23 mouse cellular contexts compared by ENCODE assay signal in genomic region chr6:121176731-121177098, GRCm38 (mm10). TPM values are rescaled to one million over a fixed set of nuclear protein-coding genes. Genes with fewer than 3 reads are reported as not detected.
A peak's percentile ranks its signal among the peaks of the same experiment; 100 is the strongest.
DNase-seq lines count a peak whose midpoint lies in the region; ATAC-seq and TF ChIP-seq lines count a peak whose summit lies in the region.
"Had no signal": no experiment of that assay in that cellular context is flagged by ENCODE, and none has a peak within 500 bp of the region (broad histone marks: within the 10 kb centered on the region; RNA-seq: fewer than 3 reads in every experiment).

No protein-coding gene starts in this region.

- DNase-seq in hindbrain, embryonic 14.5 days (ENCODE audit: low spot score) = no peak
- DNase-seq in hindbrain, postnatal 0 days (ENCODE audit: low spot score) = no peak
- DNase-seq in intestine, embryonic 14.5 days (ENCODE audit: low spot score) = no peak
- DNase-seq in cerebellum, adult 2 months = no peak
- no peak for DNase-seq in kidney, adult 8-10 months
- no peak for DNase-seq in right cerebral cortex, adult 2 months (ENCODE audit: low spot score in 2 of 2)
- DNase-seq: adrenal gland, postnatal 25 days; cerebellum, adult 9-10 months; gastrocnemius, postnatal 10 days; heart, adult 11 months; heart, postnatal 36 days; kidney, adult 9 months; lung, postnatal 36 days had no signal

- no peaks in the 10 kb centered on the region for H3K9me3 ChIP-seq in hindbrain, embryonic 14.5 days (ENCODE audit: control insufficient read depth, low read length)
- H3K9me3 ChIP-seq in hindbrain, postnatal 0 days (ENCODE audit: low read length) = no peaks in the 10 kb centered on the region
- H3K9me3 ChIP-seq in embryonic facial prominence, embryonic 12.5 days = no peaks in the 10 kb centered on the region
- no peaks in the 10 kb centered on the region for H3K9me3 ChIP-seq in intestine, embryonic 14.5 days (ENCODE audit: control insufficient read depth, low read length)
- no peaks in the 10 kb centered on the region for H3K9me3 ChIP-seq in stomach, embryonic 15.5 days
- H3K9me3 ChIP-seq: forebrain, embryonic 13.5 days; hindbrain, embryonic 15.5 days; liver, embryonic 15.5 days; lung, embryonic 15.5 days; midbrain, embryonic 15.5 days; neural tube, embryonic 12.5 days had no signal

- no peaks in the 10 kb centered on the region for H3K36me3 ChIP-seq in hindbrain, embryonic 14.5 days (replicated peaks; ENCODE audit: control insufficient read depth, insufficient read depth)
- no peaks in the 10 kb centered on the region for H3K36me3 ChIP-seq in hindbrain, postnatal 0 days (ENCODE audit: insufficient read depth, low read length)
- no peaks in the 10 kb centered on the region for H3K36me3 ChIP-seq in embryonic facial prominence, embryonic 12.5 days
- H3K36me3 ChIP-seq in intestine, embryonic 14.5 days (ENCODE audit: control insufficient read depth, insufficient read depth, low read length) = no peaks in the 10 kb centered on the region
- no peaks in the 10 kb centered on the region for H3K36me3 ChIP-seq in stomach, embryonic 15.5 days
- H3K36me3 ChIP-seq: hindbrain, embryonic 15.5 days; liver, embryonic 15.5 days; lung, embryonic 15.5 days; midbrain, embryonic 15.5 days; neural tube, embryonic 12.5 days had no signal

- no peak for TF ChIP-seq POLR2A in cerebellum, adult 2 months (IDR thresholded peaks at IDR 0.05; ENCODE audit: borderline replicate concordance, insufficient read depth, low read length)

- H3K4me3 ChIP-seq in hindbrain, embryonic 14.5 days (replicated peaks; ENCODE audit: low read length) = no peak overlapping the region
- H3K4me3 ChIP-seq in hindbrain, postnatal 0 days (ENCODE audit: low read length) = no peak overlapping the region
- H3K4me3 ChIP-seq in embryonic facial prominence, embryonic 12.5 days = no peak overlapping the region
- H3K4me3 ChIP-seq in intestine, embryonic 14.5 days (ENCODE audit: low read depth, low read length) = no peak overlapping the region
- no peak overlapping the region for H3K4me3 ChIP-seq in stomach, embryonic 15.5 days (replicated peaks)
- no peak overlapping the region for H3K4me3 ChIP-seq in cerebellum, adult 2 months (replicated peaks; ENCODE audit: insufficient read depth, low read depth, low read length)
- H3K4me3 ChIP-seq: erythroblast, embryonic 14.5 days; forebrain, embryonic 13.5 days; hindbrain, embryonic 15.5 days; liver, embryonic 15.5 days; lung, embryonic 15.5 days; midbrain, embryonic 15.5 days; neural tube, embryonic 12.5 days had no signal

- no peak for ATAC-seq in hindbrain, embryonic 14.5 days (ENCODE audit: low FRiP score)
- ATAC-seq in hindbrain, postnatal 0 days = no peak
- no peak for ATAC-seq in embryonic facial prominence, embryonic 12.5 days (ENCODE audit: insufficient number of reproducible peaks, insufficient read depth, low FRiP score, low TSS enrichment)
- peak; percentile 11 for ATAC-seq in intestine, embryonic 14.5 days (replicated peaks; ENCODE audit: low FRiP score, low TSS enrichment, low read depth)
- no peak for ATAC-seq in stomach, embryonic 15.5 days (ENCODE audit: insufficient read depth, low FRiP score, low read depth)
- ATAC-seq: forebrain, embryonic 13.5 days had no signal

- no peak for TF ChIP-seq CTCF in hindbrain, postnatal 0 days (IDR thresholded peaks at IDR 0.05; ENCODE audit: low read depth)
- no peak for TF ChIP-seq CTCF in cerebellum, adult 2 months (IDR thresholded peaks at IDR 0.05; ENCODE audit: borderline replicate concordance, insufficient read depth, low read depth, low read length)

- H3K4me1 ChIP-seq in hindbrain, embryonic 14.5 days (replicated peaks; ENCODE audit: control insufficient read depth, insufficient read depth, low read length) = 0 out of 2 replicates have a peak, but pooled peaks cover 11% of the 10 kb centered on the region
- H3K4me1 ChIP-seq in hindbrain, postnatal 0 days (ENCODE audit: insufficient read depth, low read length) = no peaks in the 10 kb centered on the region
- H3K4me1 ChIP-seq in embryonic facial prominence, embryonic 12.5 days = peaks cover 19% of the 10 kb centered on the region
- 0 out of 2 replicates have a peak, but pooled peaks cover 8% of the 10 kb centered on the region for H3K4me1 ChIP-seq in intestine, embryonic 14.5 days (replicated peaks; ENCODE audit: control insufficient read depth, insufficient read depth, low read length)
- H3K4me1 ChIP-seq in stomach, embryonic 15.5 days = 0 out of 2 replicates have a peak, but pooled peaks cover 3% of the 10 kb centered on the region
- H3K4me1 ChIP-seq in cerebellum, adult 2 months (ENCODE audit: control insufficient read depth, insufficient read depth, low read length) = peaks cover 8% of the 10 kb centered on the region
- H3K4me1 ChIP-seq: forebrain, embryonic 13.5 days had no signal

- no peaks in the 10 kb centered on the region for H3K27me3 ChIP-seq in hindbrain, embryonic 14.5 days (ENCODE audit: control insufficient read depth, insufficient read depth, low read length)
- H3K27me3 ChIP-seq in hindbrain, postnatal 0 days (ENCODE audit: insufficient read depth, low read length) = no peaks in the 10 kb centered on the region
- no peaks in the 10 kb centered on the region for H3K27me3 ChIP-seq in embryonic facial prominence, embryonic 12.5 days
- H3K27me3 ChIP-seq in intestine, embryonic 14.5 days (replicated peaks; ENCODE audit: control insufficient read depth, insufficient read depth, low read length) = no peaks in the 10 kb centered on the region
- no peaks in the 10 kb centered on the region for H3K27me3 ChIP-seq in stomach, embryonic 15.5 days (replicated peaks)
- H3K27me3 ChIP-seq in cerebellum, adult 2 months (ENCODE audit: control insufficient read depth, insufficient read depth, low read length) = no peaks in the 10 kb centered on the region
- H3K27me3 ChIP-seq: forebrain, embryonic 13.5 days; hindbrain, embryonic 15.5 days; lung, embryonic 15.5 days; midbrain, embryonic 15.5 days; neural tube, embryonic 12.5 days had no signal

- 74% methylated on average over 4 of the region's 4 CpGs for WGBS in hindbrain, embryonic 14.5 days
- WGBS in hindbrain, postnatal 0 days = 72% methylated on average over 4 of the region's 4 CpGs
- WGBS in embryonic facial prominence, embryonic 12.5 days = 79% methylated on average over 4 of the region's 4 CpGs
- 58% methylated on average over 4 of the region's 4 CpGs for WGBS in intestine, embryonic 14.5 days
- 60% methylated on average over 4 of the region's 4 CpGs for WGBS in stomach, embryonic 15.5 days
- 80% methylated on average over 4 of the region's 4 CpGs for WGBS in cerebellum, adult 2 months

- no peak overlapping the region for H3K4me2 ChIP-seq in hindbrain, embryonic 14.5 days (replicated peaks)
- H3K4me2 ChIP-seq in hindbrain, postnatal 0 days (ENCODE audit: low read depth, low read length) = no peak overlapping the region
- H3K4me2 ChIP-seq in embryonic facial prominence, embryonic 12.5 days (replicated peaks) = peak overlapping the region; percentile 10; the same call in 1 of the 2 replicates
- H3K4me2 ChIP-seq in intestine, embryonic 14.5 days (ENCODE audit: low read length) = no peak overlapping the region
- H3K4me2 ChIP-seq in stomach, embryonic 15.5 days = 0 out of 2 replicates have a peak overlapping the region, but pooled peaks have one; percentile 8
- H3K4me2 ChIP-seq: forebrain, embryonic 13.5 days; hindbrain, embryonic 15.5 days; liver, embryonic 15.5 days; lung, embryonic 15.5 days; midbrain, embryonic 15.5 days; neural tube, embryonic 12.5 days had no signal

- H3K27ac ChIP-seq in hindbrain, embryonic 14.5 days = 0 out of 2 replicates have a peak overlapping the region, but pooled peaks have one; percentile 5
- no peak overlapping the region for H3K27ac ChIP-seq in hindbrain, postnatal 0 days
- H3K27ac ChIP-seq in embryonic facial prominence, embryonic 12.5 days = peak overlapping the region; percentile 41; the same call in 1 of the 2 replicates
- H3K27ac ChIP-seq in intestine, embryonic 14.5 days (ENCODE audit: low read depth) = peak overlapping the region; percentile 62
- H3K27ac ChIP-seq in stomach, embryonic 15.5 days = peak overlapping the region; percentile 74
- H3K27ac ChIP-seq in cerebellum, adult 2 months (ENCODE audit: insufficient read depth, low read length) = no peak overlapping the region
- H3K27ac ChIP-seq: forebrain, embryonic 13.5 days; hindbrain, embryonic 15.5 days; liver, embryonic 15.5 days; lung, embryonic 15.5 days; midbrain, embryonic 15.5 days; neural tube, embryonic 12.5 days had no signal

- no peak overlapping the region for H3K9ac ChIP-seq in hindbrain, embryonic 14.5 days
- no peak overlapping the region for H3K9ac ChIP-seq in hindbrain, postnatal 0 days (replicated peaks; ENCODE audit: low read length)
- no peak overlapping the region for H3K9ac ChIP-seq in embryonic facial prominence, embryonic 12.5 days
- H3K9ac ChIP-seq in intestine, embryonic 14.5 days (ENCODE audit: low read length) = no peak overlapping the region
- no peak overlapping the region for H3K9ac ChIP-seq in stomach, embryonic 15.5 days
- H3K9ac ChIP-seq: forebrain, embryonic 13.5 days; hindbrain, embryonic 15.5 days; liver, embryonic 15.5 days; lung, embryonic 15.5 days; midbrain, embryonic 15.5 days; neural tube, embryonic 12.5 days had no signal

RNA-seq across cellular contexts. Expression of gene Pex26, which starts 6.8 kb away (rescaled TPM):
- polyA plus RNA-seq in hindbrain, embryonic 14.5 days (2014; fragmentation: Nextera tagmentation; extraction: Ambion mirVana) = 13.9 and 15.2 TPM in 2 replicates
- total RNA-seq in hindbrain, postnatal 0 days (2014; rRNA removed) = 23.3 and 26.5 TPM in 2 replicates
- 10.2 and 11.2 TPM in 2 replicates for polyA plus RNA-seq in hindbrain, postnatal 0 days (2015; fragmentation: Nextera tagmentation; extraction: Ambion mirVana)
- 11.4 and 11.8 TPM in 2 replicates for polyA plus RNA-seq in embryonic facial prominence, embryonic 12.5 days (2016; fragmentation: Nextera tagmentation; extraction: Ambion mirVana)
- polyA plus RNA-seq in intestine, embryonic 14.5 days (2014; fragmentation: Nextera tagmentation; extraction: Ambion mirVana) = 10.5 and 11.5 TPM in 2 replicates
- 13.6 and 14.0 TPM in 2 replicates for polyA plus RNA-seq in stomach, embryonic 15.5 days (2015; fragmentation: Nextera tagmentation; extraction: Ambion mirVana)
- polyA plus RNA-seq in cerebellum, adult 2 months (2012; rRNA removed) = 19.1 and 21.0 TPM in 2 replicates

RNA-seq across cellular contexts. Expression of gene Tuba8, which starts 33.8 kb away (rescaled TPM):
- 1.0 and 1.4 TPM in 2 replicates for polyA plus RNA-seq in hindbrain, embryonic 14.5 days (2014; fragmentation: Nextera tagmentation; extraction: Ambion mirVana)
- 1.3 and 3.6 TPM in 2 replicates for total RNA-seq in hindbrain, postnatal 0 days (2014; rRNA removed)
- polyA plus RNA-seq in hindbrain, postnatal 0 days (2015; fragmentation: Nextera tagmentation; extraction: Ambion mirVana) = 2.0 and 2.6 TPM in 2 replicates
- polyA plus RNA-seq in embryonic facial prominence, embryonic 12.5 days (2016; fragmentation: Nextera tagmentation; extraction: Ambion mirVana) = 0.18 and 0.23 TPM in 2 replicates
- 0.38 and 0.46 TPM in 2 replicates for polyA plus RNA-seq in intestine, embryonic 14.5 days (2014; fragmentation: Nextera tagmentation; extraction: Ambion mirVana)
- polyA plus RNA-seq in stomach, embryonic 15.5 days (2015; fragmentation: Nextera tagmentation; extraction: Ambion mirVana) = 0.59 and 1.0 TPM in 2 replicates
- polyA plus RNA-seq in cerebellum, adult 2 months (2012; rRNA removed) = 19.9 and 21.5 TPM in 2 replicates
- polyA plus RNA-seq: forebrain, embryonic 13.5 days; heart, embryonic 14.5 days had no signal

RNA-seq across cellular contexts. Expression of gene Mical3, which starts 45.9 kb away (rescaled TPM):
- 44.6 and 49.4 TPM in 2 replicates for polyA plus RNA-seq in hindbrain, embryonic 14.5 days (2014; fragmentation: Nextera tagmentation; extraction: Ambion mirVana)
- 60.2 and 66.9 TPM in 2 replicates for total RNA-seq in hindbrain, postnatal 0 days (2014; rRNA removed)
- polyA plus RNA-seq in hindbrain, postnatal 0 days (2015; fragmentation: Nextera tagmentation; extraction: Ambion mirVana) = 19.3 and 19.8 TPM in 2 replicates
- polyA plus RNA-seq in embryonic facial prominence, embryonic 12.5 days (2016; fragmentation: Nextera tagmentation; extraction: Ambion mirVana) = 11.9 and 12.6 TPM in 2 replicates
- 10.8 and 12.9 TPM in 2 replicates for polyA plus RNA-seq in intestine, embryonic 14.5 days (2014; fragmentation: Nextera tagmentation; extraction: Ambion mirVana)
- polyA plus RNA-seq in stomach, embryonic 15.5 days (2015; fragmentation: Nextera tagmentation; extraction: Ambion mirVana) = 10.7 and 11.7 TPM in 2 replicates
- polyA plus RNA-seq in cerebellum, adult 2 months (2012; rRNA removed) = 75.7 and 82.7 TPM in 2 replicates

Comparison
In these comparisons a context has a peak if more than half of its experiments do, and no peak if none do; other contexts are left out.
1. H3K27ac ChIP-seq: peak in hindbrain, embryonic 14.5 days (single experiment), embryonic facial prominence, embryonic 12.5 days (single experiment), intestine, embryonic 14.5 days (single experiment) and stomach, embryonic 15.5 days (single experiment); none in hindbrain, postnatal 0 days (single experiment) and cerebellum, adult 2 months (single experiment).
2. H3K4me2 ChIP-seq: peak in embryonic facial prominence, embryonic 12.5 days (single experiment) and stomach, embryonic 15.5 days (single experiment); none in hindbrain, embryonic 14.5 days (single experiment), hindbrain, postnatal 0 days (single experiment) and intestine, embryonic 14.5 days (single experiment).